Mouse (Mus musculus) hindbrain, embryonic 14.5 days (tissue): Measurements from ENCODE around the gene Mvd. TPM values are rescaled to one million over a fixed set of nuclear protein-coding genes. Genes with fewer than 3 reads are reported as not detected.

Source experiments
- ATAC-seq: fragments of 200-750 bp; cut with Nextera tagmentation; 2 replicates; pipeline ENCODE4 v1.8.0; 2017; ENCODE audit warnings: moderate number of reproducible peaks, mild to moderate bottlenecking, moderate TSS enrichment, moderate library complexity; ENCODE audit not compliant: low FRiP score
- DNase-seq: peaks from one replicate; pipeline ENCODE4 v3.0.0-alpha.2; 2015; ENCODE audit warnings: low spot score
- H3K27ac ChIP-seq: fragments of 300-500 bp; sonication (generic); 2 replicates; pipeline ENCODE4 v1.5.1; 2014; ENCODE audit warnings: mild to moderate bottlenecking, moderate library complexity
- H3K27me3 ChIP-seq: fragments of 300-500 bp; sonication (generic); 2 replicates; pipeline ENCODE4 v1.6.1; 2014; ENCODE audit warnings: mild to moderate bottlenecking, low read length, mixed read lengths; ENCODE audit not compliant: control insufficient read depth, insufficient read depth
- H3K36me3 ChIP-seq: fragments of 300-500 bp; sonication (generic); replicated peaks from 2 replicates; pipeline ENCODE4 v1.6.1; 2014; ENCODE audit not compliant: control insufficient read depth, insufficient read depth
- H3K4me1 ChIP-seq: fragments of 300-500 bp; sonication (generic); replicated peaks from 2 replicates; pipeline ENCODE4 v1.6.1; 2014; ENCODE audit warnings: antibody characterized with exemption, low read length, mixed read lengths; ENCODE audit not compliant: control insufficient read depth, insufficient read depth
- H3K4me2 ChIP-seq: fragments of 300-500 bp; sonication (generic); replicated peaks from 2 replicates; pipeline ENCODE4 v1.6.1; 2014; ENCODE audit warnings: mild to moderate bottlenecking, moderate library complexity
- H3K4me3 ChIP-seq: fragments of 300-500 bp; sonication (generic); replicated peaks from 2 replicates; pipeline ENCODE4 v1.5.1; 2014; ENCODE audit warnings: mild to moderate bottlenecking, low read length
- H3K9ac ChIP-seq: fragments of 300-500 bp; sonication (generic); 2 replicates; pipeline ENCODE4 v1.6.1; 2014
- H3K9me3 ChIP-seq: fragments of 300-500 bp; sonication (generic); 2 replicates; pipeline ENCODE4 v1.6.1; 2016; ENCODE audit warnings: low read length; ENCODE audit not compliant: control insufficient read depth
- WGBS: fragments of 180-500 bp; shearing (Covaris S2); extraction: QIAGEN DNeasy Blood & Tissue Kit; methylation state at CpG from one replicate; pipeline ENCODE4 v1.1.7; 2014; 5-methylcytosine and 5-hydroxymethylcytosine counted together
- microRNA-seq: library from miRNA; unstranded; fragments of <30 nt; microRNA quantifications from one replicate; pipeline ENCODE4, GENCODE M21; 2016
- polyA plus RNA-seq: library from polyadenylated mRNA; unstranded; fragments of >200 nt; fragmentation: Nextera tagmentation; extraction: Ambion mirVana; gene quantifications from 2 replicates; pipeline ENCODE4 v1.2.1, GENCODE M21; 2014

Gene Mvd
- polyA plus RNA-seq, 1 experiment from 2014 or later, result 61.3 TPM

- DNase-seq (no peak), ATAC-seq (no peak)
- H3K4me3 ChIP-seq, result no peak overlapping the region
- H3K36me3 ChIP-seq, result peaks cover 85% of the 10 kb centered on the region
- no peak overlapping the region for H3K9ac ChIP-seq
- H3K4me2 ChIP-seq, result no peak overlapping the region
- H3K4me1 ChIP-seq, result no peaks in the 10 kb centered on the region
- no peaks in the 10 kb centered on the region for H3K9me3 ChIP-seq
- 89% methylated on average over 3 of the region's 3 CpGs for WGBS
- H3K27me3 ChIP-seq, result no peaks in the 10 kb centered on the region
- no peak overlapping the region for H3K27ac ChIP-seq
Measured at GRCm38 (mm10) chr8:122389357-122389756, 53.9 kb downstream of the Mvd start.

Small RNA genes within 50 kb of the gene (microRNA-seq; reads per million reads assigned to microRNA genes)
- not detected for gene Gm24366

Other genes starting within 250 kb of the Mvd start
- gene Zfpm1, start 161.3 kb downstream of the Mvd start, polyA plus RNA-seq, result 1.8 and 2.0 TPM in 2 replicates
- 0.21 TPM in 1 of 2 replicates, not detected in the other for gene Trhr2, start 82.7 kb downstream of the Mvd start, polyA plus RNA-seq
- gene Zc3h18, start 66.8 kb downstream of the Mvd start, polyA plus RNA-seq, result 22.9 and 23.4 TPM in 2 replicates
- gene Il17c, start 21.4 kb downstream of the Mvd start, polyA plus RNA-seq, result not detected in 2 replicates
- 35.7 and 44.3 TPM in 2 replicates for gene Cyba, start 10.5 kb downstream of the Mvd start, polyA plus RNA-seq
- gene Snai3, start 17.3 kb upstream of the Mvd start, polyA plus RNA-seq, result not detected in 2 replicates
- gene Rnf166, start 32.6 kb upstream of the Mvd start, polyA plus RNA-seq, result 31.6 and 32.6 TPM in 2 replicates
- 77.8 and 80.2 TPM in 2 replicates for gene Ctu2, start 32.7 kb upstream of the Mvd start, polyA plus RNA-seq
- 3.1 and 3.7 TPM in 2 replicates for gene Piezo1, start 107.9 kb upstream of the Mvd start, polyA plus RNA-seq
- gene Cdt1, start 124.6 kb upstream of the Mvd start, polyA plus RNA-seq, result 6.2 and 8.1 TPM in 2 replicates
- gene Aprt, start 133.5 kb upstream of the Mvd start, polyA plus RNA-seq, result 183 and 187 TPM in 2 replicates
- gene Galns, start 168.0 kb upstream of the Mvd start, polyA plus RNA-seq, result 5.8 and 6.0 TPM in 2 replicates
- gene Trappc2l, start 168.2 kb upstream of the Mvd start, polyA plus RNA-seq, result 118 and 130 TPM in 2 replicates
- gene Pabpn1l, start 179.3 kb upstream of the Mvd start, polyA plus RNA-seq, result not detected in 2 replicates